Comparison of ENCODE assay signal across 8 mouse cellular contexts in genomic region chr16:13902888-13903483, GRCm38 (mm10). TPM values are rescaled to one million over a fixed set of nuclear protein-coding genes. Genes with fewer than 3 reads are reported as not detected.
A peak's percentile ranks its signal among the peaks of the same experiment; 100 is the strongest.
DNase-seq lines count a peak whose midpoint lies in the region; ATAC-seq lines count a peak whose summit lies in the region.

TSS of gene Pdxdc1 (minus strand) at chr16:13903131.
TSS of gene Mpv17l (plus strand) at chr16:13903161.

- DNase-seq in adipocyte (ENCODE audit: low spot score) = peak; percentile 98
- DNase-seq in embryo, embryonic 10 days (ENCODE audit: low spot score) = peak; percentile 95
- peak; percentile 97 for DNase-seq in gastrocnemius, postnatal 10 days
- peak; percentile 98 for DNase-seq in induced T-regulatory cell, adult 2 months (ENCODE audit: low read depth)
- DNase-seq in left cerebral cortex, adult 9 months (ENCODE audit: low spot score in 2 of 2) = peak; percentile 93 to 98
- peak; percentile 96 for DNase-seq in right cerebral cortex, postnatal 14 days
- DNase-seq in urinary bladder, postnatal 36 days (ENCODE audit: low spot score in 2 of 2) = peak; percentile 97 to 99

- ATAC-seq in megakaryocyte progenitor cell, adult 5-6 weeks (replicated peaks; ENCODE audit: poor library complexity) = peak; percentile 75

RNA-seq across cellular contexts. Expression of gene Pdxdc1, which starts in this region (rescaled TPM):
- 10 to 100 TPM; 45.9 to 54.0 TPM for total RNA-seq in gastrocnemius, postnatal 10 days (2021)
- 52.7 and 57.8 TPM in 2 replicates for total RNA-seq in megakaryocyte progenitor cell, adult 5-6 weeks (2015)
- 58.0 and 87.0 TPM in 2 replicates for total RNA-seq in megakaryocyte progenitor cell, adult 5-6 weeks (2017)

RNA-seq across cellular contexts. Expression of gene Mpv17l, which starts in this region (rescaled TPM):
- total RNA-seq in gastrocnemius, postnatal 10 days (2021) = 1 to 10 TPM; 2.9 to 3.8 TPM
- 0.32 and 1.7 TPM in 2 replicates for total RNA-seq in megakaryocyte progenitor cell, adult 5-6 weeks (2015)
- 0.33 and 2.0 TPM in 2 replicates for total RNA-seq in megakaryocyte progenitor cell, adult 5-6 weeks (2017)

Comparison
In these comparisons a context has a peak if more than half of its experiments do, and no peak if none do; other contexts are left out.
1. Peak in every context shown above with its lines: DNase-seq and ATAC-seq.